Mouse (Mus musculus) kidney, adult 2 months (tissue): ENCODE results near the gene Hdac4.

Experiments used
- CTCF ChIP-seq: fragments of 200-500 bp; conservative IDR thresholded peaks from 2 replicates; pipeline ENCODE4 v1.5.1; 2011; ENCODE audit warnings: low read depth, mild to moderate bottlenecking, control low read depth, low read length, moderate library complexity, mixed read lengths; ENCODE audit not compliant: insufficient read depth, insufficient read length
- POLR2A ChIP-seq: fragments of 200-500 bp; IDR thresholded peaks from one replicate; pipeline ENCODE4 v1.6.1; 2011; ENCODE audit warnings: low read depth, low read length, control low read depth

GRCm38 (mm10) chr1:91929051-91929450, 266.4 kb downstream of the Hdac4 start:
- TF ChIP-seq POLR2A: no peak
- no peak for TF ChIP-seq CTCF
